Mouse (Mus musculus) heart, embryonic 13.5 days (tissue): Measurements from ENCODE around the gene Cemip. TPM values are rescaled to one million over a fixed set of nuclear protein-coding genes. Genes with fewer than 3 reads are reported as not detected.

ENCODE experiments used
- ATAC-seq: fragments of 200-750 bp; cut with Nextera tagmentation; 2 replicates; pipeline ENCODE4 v1.8.0; 2017; ENCODE audit warnings: moderate TSS enrichment; ENCODE audit not compliant: insufficient number of reproducible peaks, low FRiP score, low TSS enrichment; ENCODE audit errors: extremely low read depth
- H3K27ac ChIP-seq: fragments of 300-500 bp; sonication (generic); replicated peaks from 2 replicates; pipeline ENCODE4 v1.5.1; 2015; ENCODE audit warnings: moderate library complexity, mild to moderate bottlenecking, inconsistent platforms
- H3K27me3 ChIP-seq: fragments of 300-500 bp; sonication (generic); replicated peaks from 2 replicates; pipeline ENCODE4 v1.6.1; 2015; ENCODE audit warnings: mild to moderate bottlenecking, inconsistent platforms
- H3K36me3 ChIP-seq: fragments of 300-500 bp; sonication (generic); 2 replicates; pipeline ENCODE4 v1.6.1; 2015; ENCODE audit warnings: mild to moderate bottlenecking, inconsistent platforms
- H3K4me1 ChIP-seq: fragments of 300-500 bp; sonication (generic); 2 replicates; pipeline ENCODE4 v1.6.1; 2015; ENCODE audit warnings: inconsistent platforms
- H3K4me2 ChIP-seq: fragments of 300-500 bp; sonication (generic); 2 replicates; pipeline ENCODE4 v1.6.1; 2015; ENCODE audit warnings: inconsistent platforms, mild to moderate bottlenecking, moderate library complexity
- H3K4me3 ChIP-seq: fragments of 300-500 bp; sonication (generic); 2 replicates; pipeline ENCODE4 v1.5.1; 2015; ENCODE audit warnings: moderate library complexity, mild to moderate bottlenecking, inconsistent platforms
- H3K9ac ChIP-seq: fragments of 300-500 bp; sonication (generic); 2 replicates; pipeline ENCODE4 v1.6.1; 2015; ENCODE audit warnings: inconsistent platforms, mild to moderate bottlenecking, moderate library complexity
- H3K9me3 ChIP-seq: fragments of 300-500 bp; sonication (generic); 2 replicates; pipeline ENCODE4 v1.6.1; 2016; ENCODE audit warnings: inconsistent platforms
- WGBS: fragments of 180-500 bp; shearing (Covaris S2); methylation state at CpG from one replicate; pipeline ENCODE4 v1.1.7; 2015; ENCODE audit warnings: mixed read lengths; 5-methylcytosine and 5-hydroxymethylcytosine counted together
- polyA plus RNA-seq: library from polyadenylated mRNA; unstranded; fragments of >200 nt; fragmentation: Nextera tagmentation; extraction: Ambion mirVana; gene quantifications from 2 replicates; pipeline ENCODE4 v1.2.1, GENCODE M21; 2015

Gene Cemip
- polyA plus RNA-seq, 1 experiment from 2014 or later: 0.86 TPM

DNA sequence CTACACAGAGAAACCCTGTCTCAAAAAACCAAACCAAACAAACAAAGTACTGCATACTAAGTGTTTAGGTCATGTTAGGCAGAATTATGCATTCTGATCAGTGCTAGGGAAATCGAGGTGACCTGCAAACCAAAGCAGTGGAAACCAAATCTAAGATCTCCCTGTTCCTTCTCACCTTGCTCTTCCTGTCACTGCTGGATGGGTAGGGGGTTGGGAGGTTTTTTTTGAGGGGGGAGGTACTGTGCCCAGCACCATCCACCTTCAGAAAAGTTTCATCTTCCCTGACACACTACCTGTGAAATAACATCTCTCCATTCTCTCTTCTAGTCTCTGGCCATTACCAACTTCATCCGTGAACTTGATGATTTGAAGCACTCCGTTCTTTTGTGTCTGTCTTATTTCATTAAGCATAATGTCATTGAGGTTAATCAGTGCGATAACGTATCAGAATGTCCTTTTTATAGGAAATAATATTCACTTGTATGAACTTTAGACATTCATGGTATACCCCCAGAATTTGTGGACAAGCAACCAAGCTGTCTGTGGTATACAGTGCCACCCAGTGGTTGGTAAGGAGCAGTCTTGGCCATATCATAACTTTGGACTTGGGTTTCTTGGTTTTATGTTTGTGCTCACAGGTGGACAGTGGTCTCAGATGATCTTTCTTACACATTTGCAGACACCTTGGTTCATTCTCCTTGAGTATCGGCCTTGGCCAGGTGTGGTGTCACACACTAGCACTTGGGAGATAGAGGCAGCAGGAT, 199.8 kb downstream of the Cemip start:
- Histone ChIP-seq H3K27ac (peak overlapping the region; percentile 98; the same call in 1 of the 2 replicates), H3K4me1 (peaks cover 24% of the 10 kb centered on the region), H3K4me2 (peak overlapping the region; percentile 97; the same call in 1 of the 2 replicates), H3K9me3 (no peaks in the 10 kb centered on the region), H3K4me3 (no peak overlapping the region), H3K27me3 (no peaks in the 10 kb centered on the region), H3K9ac (no peak overlapping the region), H3K36me3 (peaks cover 14% of the 10 kb centered on the region)
- ATAC-seq: no peak
- WGBS: 89% methylated on average over 6 of the region's 6 CpGs

DNA sequence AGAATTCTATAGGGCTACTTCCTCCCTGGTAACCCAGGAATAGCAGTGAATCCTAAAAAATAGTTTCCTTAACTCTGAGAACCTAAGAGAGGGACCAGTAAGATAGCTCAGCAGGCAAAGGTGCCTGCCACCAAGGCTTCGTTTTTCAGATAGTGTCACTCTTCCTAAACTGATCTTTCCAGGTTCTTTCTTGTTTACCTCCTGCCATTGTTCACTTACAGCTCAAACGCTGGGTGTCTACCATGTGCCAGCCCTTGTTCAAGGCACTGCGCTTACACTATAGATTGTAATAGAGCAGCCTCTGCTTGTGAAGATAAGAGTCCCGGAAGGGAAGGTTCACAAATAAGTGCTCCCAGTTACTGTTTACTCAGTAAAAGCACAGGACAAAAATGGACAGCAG, 200.5 kb downstream of the Cemip start:
- WGBS: 71% methylated on average over 4 of the region's 4 CpGs
- no peaks in the 10 kb centered on the region for H3K27me3 ChIP-seq
- peaks cover 14% of the 10 kb centered on the region for H3K36me3 ChIP-seq
- H3K9ac ChIP-seq: no peak overlapping the region
- peaks cover 31% of the 10 kb centered on the region for H3K4me1 ChIP-seq
- no peak for ATAC-seq
- H3K27ac ChIP-seq: peak overlapping the region; percentile 98
- peak overlapping the region; percentile 97 for H3K4me2 ChIP-seq
- H3K4me3 ChIP-seq: no peak overlapping the region
- no peaks in the 10 kb centered on the region for H3K9me3 ChIP-seq

DNA sequence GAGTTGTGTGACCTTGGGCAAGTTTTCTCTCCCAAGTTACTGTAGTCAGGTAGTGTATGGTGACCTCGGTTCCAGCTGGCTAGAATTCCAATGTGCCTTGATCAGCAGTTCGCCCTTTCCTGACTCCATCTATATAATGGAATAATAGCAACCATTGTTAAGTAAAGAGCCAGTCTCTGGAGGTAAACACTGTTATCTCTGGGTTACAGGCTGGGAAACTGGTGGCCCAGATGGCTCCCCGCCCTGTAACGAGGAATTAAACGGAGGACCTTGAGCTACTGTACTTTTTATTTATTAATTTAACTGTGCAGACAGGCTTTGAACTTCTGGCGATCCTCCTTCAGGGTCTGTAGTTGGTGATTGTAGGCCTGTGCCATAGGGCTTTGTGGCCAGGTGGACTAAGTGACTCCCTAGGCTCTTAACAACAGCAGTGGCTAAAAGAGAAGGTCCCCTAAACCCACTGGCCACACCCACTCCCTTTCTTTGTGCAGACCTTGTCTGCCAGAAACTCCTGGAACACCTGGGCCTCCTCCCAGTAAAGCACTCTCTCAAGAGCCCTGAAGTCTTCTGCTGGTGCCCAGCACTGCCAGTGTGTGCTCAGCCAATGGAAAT, 201.3 kb downstream of the Cemip start:
- no peak for ATAC-seq
- peak overlapping the region; percentile 92 for H3K9ac ChIP-seq
- 33% methylated on average over 6 of the region's 6 CpGs for whole genome bisulfite sequencing
- peak overlapping the region; percentile 94 for H3K4me3 ChIP-seq
- H3K27ac ChIP-seq: peak overlapping the region; percentile 98
- peak overlapping the region; percentile 97 for H3K4me2 ChIP-seq
- H3K36me3 ChIP-seq: peaks cover 14% of the 10 kb centered on the region
- peaks cover 39% of the 10 kb centered on the region for H3K4me1 ChIP-seq
- H3K27me3 ChIP-seq: no peaks in the 10 kb centered on the region
- H3K9me3 ChIP-seq: no peaks in the 10 kb centered on the region

DNA sequence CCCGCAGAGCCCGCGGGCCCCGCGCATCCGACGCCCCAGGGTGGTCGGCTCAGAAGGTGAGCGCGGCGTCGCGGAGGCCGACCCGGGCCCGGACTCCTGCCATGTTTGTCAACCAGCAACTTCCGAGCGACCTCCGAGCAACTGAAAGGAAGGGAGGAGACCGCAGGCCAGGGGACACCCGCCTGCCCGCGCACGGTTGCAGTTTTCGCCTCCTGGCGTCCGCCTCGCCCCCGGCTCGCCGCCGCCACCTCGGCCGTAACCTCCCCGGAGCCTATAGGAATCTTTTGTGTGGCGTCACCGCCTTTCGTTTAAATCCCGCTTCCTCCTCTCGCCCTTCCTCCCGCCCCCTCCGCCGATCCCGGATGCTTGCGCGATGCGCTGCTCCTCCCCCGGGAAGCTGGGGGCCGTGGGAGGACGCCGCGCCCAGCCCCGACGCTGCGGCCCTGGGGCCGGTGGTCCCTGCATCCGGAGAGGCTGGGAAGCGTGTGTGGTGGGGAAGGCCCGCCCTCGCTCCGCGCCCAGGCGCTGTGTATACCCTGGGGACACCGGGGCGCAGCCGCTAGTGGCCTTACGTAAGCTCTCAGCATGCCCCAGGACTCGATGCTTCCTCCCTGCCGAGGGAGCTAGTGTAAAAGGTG, 202.2 kb downstream of the Cemip start, which contains the start of the genes Tlnrd1 and Mesd:
Tlnrd1 (minus strand) TSS at position 285 of the 638 bp plus-strand sequence.
Mesd (plus strand) TSS at position 446 of the 638 bp plus-strand sequence.
- Histone ChIP-seq H3K9me3 (no peaks in the 10 kb centered on the region), H3K4me2 (peak within 1 kb of the TSS; percentile 97), H3K36me3 (peaks cover 19% of the 10 kb centered on the region), H3K27ac (peak within 1 kb of the TSS; percentile 98), H3K9ac (peak within 1 kb of the TSS; percentile 92), H3K4me3 (peak within 1 kb of the TSS; percentile 94), H3K27me3 (no peaks in the 10 kb centered on the region), H3K4me1 (peaks cover 45% of the 10 kb centered on the region)
- under 1% methylated on average over 69 of the region's 69 CpGs for WGBS
- peak; percentile 66 for ATAC-seq

DNA sequence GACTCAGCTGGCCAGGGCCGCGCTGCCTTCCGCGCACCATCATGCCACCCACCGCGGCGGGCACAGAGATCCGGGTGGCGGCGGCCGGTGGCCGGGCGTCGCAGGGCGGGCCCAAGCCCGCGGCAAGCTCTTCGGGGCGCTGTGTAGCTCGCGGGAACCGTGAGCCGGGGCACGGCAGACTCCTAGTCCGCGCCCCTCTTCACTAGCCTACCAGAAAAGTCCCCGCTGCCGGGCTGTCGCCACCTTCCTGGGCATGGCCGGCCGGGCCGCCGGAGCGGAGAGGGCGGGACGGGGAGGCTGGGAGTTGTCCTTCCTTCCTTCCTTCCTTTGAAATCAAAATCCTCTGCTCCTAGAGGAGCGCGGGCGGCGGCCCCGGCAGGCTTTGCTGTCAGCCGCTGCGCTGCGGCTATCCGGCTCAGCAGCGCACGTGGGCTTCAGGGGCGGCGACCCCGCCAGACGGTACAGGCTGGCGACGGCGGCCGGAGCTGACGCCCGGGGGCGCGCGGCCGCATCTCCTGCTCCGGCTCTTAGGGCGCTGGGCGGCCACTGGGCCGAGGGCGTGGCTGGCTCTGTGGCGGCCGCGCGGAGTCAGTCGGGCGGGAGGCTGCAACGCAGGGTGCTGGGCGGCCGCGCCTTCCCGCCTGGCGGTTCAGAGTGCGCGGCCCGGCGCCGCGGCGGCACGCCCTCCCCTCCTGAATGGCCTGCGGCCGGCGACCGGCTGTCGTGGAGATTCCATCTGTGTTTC, 202.9 kb downstream of the Cemip start:
- H3K27ac ChIP-seq: peak overlapping the region; percentile 98
- H3K4me1 ChIP-seq: peaks cover 52% of the 10 kb centered on the region
- peaks cover 21% of the 10 kb centered on the region for H3K36me3 ChIP-seq
- peak overlapping the region; percentile 92 for H3K9ac ChIP-seq
- H3K27me3 ChIP-seq: no peaks in the 10 kb centered on the region
- peak; percentile 77 for ATAC-seq
- peak overlapping the region; percentile 97 for H3K4me2 ChIP-seq
- peak overlapping the region; percentile 94 for H3K4me3 ChIP-seq
- under 1% methylated on average over 71 of the region's 91 CpGs for WGBS
- H3K9me3 ChIP-seq: no peaks in the 10 kb centered on the region

Other genes starting within 250 kb of the Cemip start
- 9.9 and 10.2 TPM in 2 replicates for gene Tlnrd1, start 202.2 kb downstream of the Cemip start, polyA plus RNA-seq
- 83.9 and 85.3 TPM in 2 replicates for gene Mesd, start 202.0 kb downstream of the Cemip start, polyA plus RNA-seq
- 20.4 and 31.4 TPM in 2 replicates for gene Abhd17c, start 65.4 kb upstream of the Cemip start, polyA plus RNA-seq